Mouse (Mus musculus): ENCODE data around the gene Tysnd1. TPM values are rescaled to one million over a fixed set of nuclear protein-coding genes. Genes with fewer than 3 reads are reported as not detected.

The Tysnd1 gene
- polyA plus RNA-seq, 1 experiment from 2014 or later = 22.8 TPM

DNA sequence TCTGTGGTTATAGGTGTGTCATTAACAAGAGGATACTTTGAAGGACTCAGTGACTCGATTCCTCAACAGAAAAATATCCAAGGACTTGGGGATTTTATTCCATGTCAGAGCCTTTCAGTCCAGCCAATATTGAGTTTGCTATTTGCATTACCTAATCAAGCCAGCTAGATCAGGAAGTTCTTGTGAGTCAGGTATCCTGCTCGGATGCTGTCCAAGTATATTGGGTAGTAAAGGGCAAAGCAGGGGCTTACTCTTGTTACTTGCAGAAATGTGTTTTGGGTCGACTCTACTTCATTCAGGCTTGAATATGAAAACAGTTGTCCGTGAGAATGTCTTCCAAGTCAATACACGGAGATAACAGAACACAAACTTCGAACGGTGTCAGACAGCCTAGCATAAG lies 40.6 kb upstream of the Tysnd1 start:
- Histone ChIP-seq H3K9me3 (ENCODE audit: low read length) (no peaks in the 10 kb centered on the region), H3K9ac (replicated peaks) (no peak overlapping the region), H3K27me3 (ENCODE audit: insufficient read depth, low read length) (no peaks in the 10 kb centered on the region), H3K4me1 (ENCODE audit: insufficient read depth) (peaks cover 5% of the 10 kb centered on the region; the same call in 1 of the 2 replicates), H3K4me3 (ENCODE audit: low read depth, low read length) (no peak overlapping the region), H3K27ac (ENCODE audit: low read depth) (no peak overlapping the region), H3K4me2 (ENCODE audit: low read depth, low read length) (no peak overlapping the region), H3K36me3 (replicated peaks; ENCODE audit: insufficient read depth, low read length) (peaks cover 12% of the 10 kb centered on the region; the same call in 1 of the 2 replicates)
- no peak for ATAC-seq
- no peak for TF ChIP-seq CTCF (IDR thresholded peaks at IDR 0.05; ENCODE audit: low read depth)
- DNase-seq = no peak
- WGBS (ENCODE audit: insufficient replicate concordance) = 79% methylated on average over 7 of the region's 7 CpGs

GRCm38 (mm10) chr10:61655188-61655587 lies 40.1 kb upstream of the Tysnd1 start:
- WGBS (ENCODE audit: insufficient replicate concordance) = 87% methylated on average over 3 of the region's 3 CpGs
- Histone ChIP-seq H3K36me3 (replicated peaks; ENCODE audit: insufficient read depth, low read length) (peaks cover 12% of the 10 kb centered on the region), H3K9ac (replicated peaks) (no peak overlapping the region), H3K4me1 (ENCODE audit: insufficient read depth) (0 out of 2 replicates have a peak, but pooled peaks cover 3% of the 10 kb centered on the region), H3K27me3 (ENCODE audit: insufficient read depth, low read length) (no peaks in the 10 kb centered on the region), H3K4me3 (ENCODE audit: low read depth, low read length) (no peak overlapping the region), H3K27ac (ENCODE audit: low read depth) (no peak overlapping the region), H3K9me3 (ENCODE audit: low read length) (no peaks in the 10 kb centered on the region), H3K4me2 (ENCODE audit: low read depth, low read length) (no peak overlapping the region)
- ATAC-seq = no peak
- DNase-seq = no peak
- TF ChIP-seq CTCF (IDR thresholded peaks at IDR 0.05; ENCODE audit: low read depth) (no peak), EP300 (IDR thresholded peaks at IDR 0.05; ENCODE audit: low read depth) (no peak)

DNA sequence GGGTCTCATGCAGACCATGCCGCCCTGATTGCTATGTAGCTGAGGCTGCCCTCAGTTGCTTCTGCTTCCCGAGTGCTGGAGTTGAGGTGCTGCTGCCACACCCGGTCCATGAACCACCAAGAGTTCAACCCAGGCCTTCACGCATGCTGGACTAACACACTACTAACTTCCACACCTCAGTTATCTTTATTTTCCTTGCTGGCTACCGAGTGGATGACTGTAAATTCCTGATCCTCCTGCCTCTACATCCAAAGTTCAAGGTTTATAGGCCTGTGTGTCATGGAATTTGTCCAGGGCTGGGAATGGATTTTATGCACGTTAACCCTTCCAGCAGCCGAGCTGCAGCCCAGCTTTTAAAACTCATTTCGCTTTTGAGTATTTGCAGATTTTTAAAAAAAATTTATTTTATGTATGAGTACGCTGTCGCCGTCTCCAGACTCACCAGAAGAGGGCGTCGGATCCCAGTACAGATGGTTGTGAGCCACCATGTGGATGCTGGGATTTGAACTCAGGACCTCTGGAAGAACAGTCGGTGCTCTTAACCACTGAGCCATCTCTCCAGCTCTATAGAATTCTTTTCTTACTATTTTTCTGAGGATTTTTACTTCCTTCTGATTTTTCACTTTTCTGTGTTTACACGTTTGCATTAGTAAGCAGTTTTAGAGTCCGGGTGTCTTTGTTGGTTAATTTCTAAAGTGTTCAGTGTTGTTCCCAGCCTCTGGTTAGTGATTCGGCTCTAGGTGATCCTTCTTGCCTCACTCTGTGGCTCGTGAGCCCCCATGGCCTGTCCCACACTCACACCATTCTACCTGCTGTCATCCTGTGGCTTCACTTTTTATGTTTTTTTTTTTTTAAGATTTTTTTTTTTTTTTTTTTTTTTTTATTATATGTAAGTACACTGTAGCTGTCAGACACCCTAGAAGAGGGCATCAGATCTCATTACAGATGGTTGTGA lies 38.1 kb upstream of the Tysnd1 start:
- Histone ChIP-seq H3K4me3 (ENCODE audit: low read depth, low read length) (no peak overlapping the region), H3K4me2 (ENCODE audit: low read depth, low read length) (no peak overlapping the region), H3K9me3 (ENCODE audit: low read length) (no peaks in the 10 kb centered on the region), H3K27ac (ENCODE audit: low read depth) (peak overlapping the region; percentile 44; the same call in 1 of the 2 replicates), H3K4me1 (ENCODE audit: insufficient read depth) (no peaks in the 10 kb centered on the region), H3K9ac (replicated peaks) (no peak overlapping the region), H3K27me3 (ENCODE audit: insufficient read depth, low read length) (no peaks in the 10 kb centered on the region), H3K36me3 (replicated peaks; ENCODE audit: insufficient read depth, low read length) (peaks cover 19% of the 10 kb centered on the region)
- DNase-seq = no peak
- no peak for TF ChIP-seq EP300 (IDR thresholded peaks at IDR 0.05; ENCODE audit: low read depth)
- no peak for TF ChIP-seq CTCF (IDR thresholded peaks at IDR 0.05; ENCODE audit: low read depth)
- 77% methylated on average over 18 of the region's 18 CpGs for WGBS (ENCODE audit: insufficient replicate concordance)
- ATAC-seq = peak; percentile 67

GRCm38 (mm10) chr10:61657985-61658384 lies 37.3 kb upstream of the Tysnd1 start:
- no peak overlapping the region for H3K27ac ChIP-seq (ENCODE audit: low read depth)
- H3K36me3 ChIP-seq (replicated peaks; ENCODE audit: insufficient read depth, low read length) = peaks cover 20% of the 10 kb centered on the region
- H3K4me1 ChIP-seq (ENCODE audit: insufficient read depth) = no peaks in the 10 kb centered on the region
- 0 out of 2 replicates have a peak, but pooled peaks have one; percentile 31 for ATAC-seq
- H3K4me3 ChIP-seq (ENCODE audit: low read depth, low read length) = no peak overlapping the region
- H3K27me3 ChIP-seq (ENCODE audit: insufficient read depth, low read length) = no peaks in the 10 kb centered on the region
- no peaks in the 10 kb centered on the region for H3K9me3 ChIP-seq (ENCODE audit: low read length)
- no peak for TF ChIP-seq EP300 (IDR thresholded peaks at IDR 0.05; ENCODE audit: low read depth)
- TF ChIP-seq CTCF (IDR thresholded peaks at IDR 0.05; ENCODE audit: low read depth) = peak; percentile 83
- DNase-seq = peak; percentile 41
- H3K9ac ChIP-seq (replicated peaks) = no peak overlapping the region
- 23% methylated on average over 4 of the region's 4 CpGs for WGBS (ENCODE audit: insufficient replicate concordance)
- 0 out of 2 replicates have a peak overlapping the region, but pooled peaks have one; percentile 9 for H3K4me2 ChIP-seq (ENCODE audit: low read depth, low read length)

- WGBS (ENCODE audit: insufficient replicate concordance) = 85% methylated on average over 8 of the region's 8 CpGs
- no peak overlapping the region for H3K9ac ChIP-seq (replicated peaks)
Measured at GRCm38 (mm10) chr10:61661887-61662286, 33.4 kb upstream of the Tysnd1 start.

DNA sequence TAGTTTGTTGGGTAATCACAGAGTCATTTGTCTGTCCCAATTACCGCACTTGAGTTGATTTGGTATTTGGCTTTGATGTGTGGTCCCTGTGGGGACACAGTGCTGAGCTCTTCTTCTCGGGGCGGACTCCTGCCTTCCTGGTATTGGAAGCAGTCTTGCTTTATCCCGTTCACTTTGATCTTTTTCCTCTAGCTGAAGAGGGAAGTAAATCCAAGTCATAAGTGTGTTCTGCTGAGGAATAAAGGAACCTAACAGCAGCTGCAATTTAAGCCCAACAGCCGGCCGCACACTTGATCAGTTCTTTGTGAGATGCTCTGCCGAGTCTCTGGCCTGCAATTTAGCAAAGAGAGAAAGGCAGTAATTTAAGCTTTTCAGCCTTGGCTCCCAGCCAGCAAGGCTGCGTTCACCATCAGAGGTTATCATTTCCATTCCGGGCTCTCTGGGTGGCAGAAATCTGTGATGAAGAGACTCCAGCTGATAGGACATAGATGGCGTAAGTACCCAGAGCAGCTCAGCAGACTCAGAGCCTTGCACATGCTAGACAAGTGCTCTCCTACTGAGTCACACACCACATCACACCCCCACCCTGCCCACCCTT lies 32.8 kb upstream of the Tysnd1 start:
- Histone ChIP-seq H3K4me3 (ENCODE audit: low read depth, low read length) (no peak overlapping the region), H3K36me3 (replicated peaks; ENCODE audit: insufficient read depth, low read length) (peaks cover 21% of the 10 kb centered on the region), H3K9me3 (ENCODE audit: low read length) (no peaks in the 10 kb centered on the region), H3K9ac (replicated peaks) (no peak overlapping the region), H3K4me2 (ENCODE audit: low read depth, low read length) (no peak overlapping the region), H3K27ac (ENCODE audit: low read depth) (no peak overlapping the region), H3K4me1 (ENCODE audit: insufficient read depth) (no peaks in the 10 kb centered on the region), H3K27me3 (ENCODE audit: insufficient read depth, low read length) (no peaks in the 10 kb centered on the region)
- TF ChIP-seq CTCF (IDR thresholded peaks at IDR 0.05; ENCODE audit: low read depth) (no peak), EP300 (IDR thresholded peaks at IDR 0.05; ENCODE audit: low read depth) (no peak)
- ATAC-seq (no peak), DNase-seq (no peak)
- WGBS (ENCODE audit: insufficient replicate concordance) = 74% methylated on average over 10 of the region's 10 CpGs

More at GRCm38 (mm10) chr10:61661887-61662286, 33.4 kb upstream of the Tysnd1 start:
- DNase-seq (no peak), ATAC-seq (no peak)
- H3K4me1 ChIP-seq (ENCODE audit: insufficient read depth) = no peaks in the 10 kb centered on the region
- H3K4me2 ChIP-seq (ENCODE audit: low read depth, low read length) = no peak overlapping the region
- peaks cover 21% of the 10 kb centered on the region for H3K36me3 ChIP-seq (replicated peaks; ENCODE audit: insufficient read depth, low read length)
- H3K27me3 ChIP-seq (ENCODE audit: insufficient read depth, low read length) = no peaks in the 10 kb centered on the region
- H3K4me3 ChIP-seq (ENCODE audit: low read depth, low read length) = no peak overlapping the region
- H3K9me3 ChIP-seq (ENCODE audit: low read length) = no peaks in the 10 kb centered on the region
- TF ChIP-seq CTCF (IDR thresholded peaks at IDR 0.05; ENCODE audit: low read depth) = no peak
- H3K27ac ChIP-seq (ENCODE audit: low read depth) = no peak overlapping the region

Data from liver, postnatal 0 days (tissue).